Mouse (Mus musculus): ENCODE results near the gene Trim28. TPM values are rescaled to one million over a fixed set of nuclear protein-coding genes. Genes with fewer than 3 reads are reported as not detected.

The Trim28 gene
- polyA plus RNA-seq (2015; fragmentation: Nextera tagmentation; extraction: Ambion mirVana): 92.3 and 102 TPM in 2 replicates

DNA sequence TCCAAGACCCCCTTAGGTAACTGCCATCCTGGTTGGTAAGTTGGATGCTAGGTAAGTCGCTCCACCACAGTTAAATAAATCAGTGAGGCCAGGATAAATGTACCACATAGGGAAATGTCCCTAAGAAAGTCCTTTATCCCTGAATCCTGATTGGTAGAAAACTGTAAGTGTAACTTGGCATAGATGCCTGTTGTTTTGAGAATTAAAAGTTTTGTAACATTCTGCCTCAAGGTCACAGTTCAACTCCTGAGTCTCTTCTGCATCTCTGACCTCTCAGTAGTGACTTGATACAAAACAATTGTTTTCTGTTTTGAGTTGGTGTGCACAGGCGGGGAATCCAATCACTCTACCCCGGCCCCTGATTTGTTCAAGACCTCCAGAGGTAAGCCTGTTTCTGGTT lies at the start of gene Trim28:
Gene Trim28 (plus strand): TSS at position 264 of the 400 bp plus-strand sequence.
- H3K27ac ChIP-seq: no peak within 1 kb of the TSS
- H3K4me1 ChIP-seq (replicated peaks): peaks cover 11% of the 10 kb centered on the region; the same call in 1 of the 2 replicates

DNA sequence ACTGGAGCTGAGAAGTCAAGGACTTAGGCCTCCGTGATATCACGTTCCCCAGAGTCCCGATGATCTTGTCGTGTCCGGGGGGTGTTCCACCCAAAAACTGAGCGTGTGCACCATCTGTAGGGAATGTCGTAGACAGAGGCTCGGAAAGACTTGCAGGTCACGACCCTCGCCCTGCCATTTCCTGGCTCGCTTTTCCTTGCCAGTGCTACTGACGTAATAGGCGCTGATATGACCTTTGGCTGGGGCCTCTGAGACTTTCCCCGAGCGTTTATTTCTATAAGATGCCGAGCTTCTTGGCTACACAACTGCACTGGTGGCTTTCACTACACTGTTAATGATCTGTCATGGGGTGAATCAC lies 49.1 kb upstream of the Trim28 start:
- H3K9me3 ChIP-seq (replicated peaks): no peaks in the 10 kb centered on the region
- WGBS (ENCODE audit: insufficient replicate concordance): 1% methylated on average over 16 of the region's 16 CpGs
- H3K4me3 ChIP-seq (replicated peaks): peak overlapping the region; percentile 68
- H3K27ac ChIP-seq: peak overlapping the region; percentile 80
- ATAC-seq (ENCODE audit: low read depth) (peak; percentile 50), DNase-seq (no peak)
- no peaks in the 10 kb centered on the region for H3K36me3 ChIP-seq
- no peaks in the 10 kb centered on the region for H3K27me3 ChIP-seq
- H3K4me1 ChIP-seq (replicated peaks): peaks cover 38% of the 10 kb centered on the region
- peak overlapping the region; percentile 81 for H3K4me2 ChIP-seq
- H3K9ac ChIP-seq: peak overlapping the region; percentile 79

More for the DNA sequence above, at the start of gene Trim28:
- ATAC-seq (ENCODE audit: low read depth) (no peak), DNase-seq (no peak)
- WGBS (ENCODE audit: insufficient replicate concordance): 66% methylated on average over 3 of the region's 3 CpGs
- Histone ChIP-seq H3K36me3 (no peaks in the 10 kb centered on the region), H3K9ac (no peak within 1 kb of the TSS), H3K4me3 (replicated peaks) (no peak within 1 kb of the TSS), H3K27me3 (no peaks in the 10 kb centered on the region), H3K4me2 (no peak within 1 kb of the TSS), H3K9me3 (replicated peaks) (no peaks in the 10 kb centered on the region)

DNA sequence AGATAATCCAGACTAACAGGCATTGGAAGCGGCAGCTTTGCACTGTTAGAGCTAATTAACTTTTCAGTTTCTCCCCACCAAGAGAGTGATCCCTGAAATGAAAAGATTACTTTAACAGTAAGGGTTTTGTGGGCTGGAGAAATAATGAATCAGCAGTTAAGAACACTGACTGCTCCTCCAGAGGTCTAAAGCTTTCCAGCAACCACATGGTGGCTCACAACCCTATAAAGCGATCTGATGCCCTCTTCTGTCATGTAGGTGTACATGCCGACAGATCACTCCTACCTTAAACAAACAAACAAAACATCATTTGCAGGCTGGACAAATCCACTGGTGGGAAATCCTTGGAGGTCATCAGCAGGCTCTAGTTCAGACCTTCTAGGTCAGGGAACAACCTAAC lies 44.0 kb upstream of the Trim28 start:
- 22% methylated on average over 3 of the region's 3 CpGs for WGBS (ENCODE audit: insufficient replicate concordance)
- Histone ChIP-seq H3K9ac (no peak overlapping the region), H3K9me3 (replicated peaks) (no peaks in the 10 kb centered on the region), H3K4me3 (replicated peaks) (no peak overlapping the region), H3K4me1 (replicated peaks) (peaks cover 37% of the 10 kb centered on the region), H3K27me3 (no peaks in the 10 kb centered on the region), H3K27ac (no peak overlapping the region), H3K4me2 (no peak overlapping the region), H3K36me3 (no peaks in the 10 kb centered on the region)
- ATAC-seq (ENCODE audit: low read depth): peak; percentile 47
- no peak for DNase-seq

DNA sequence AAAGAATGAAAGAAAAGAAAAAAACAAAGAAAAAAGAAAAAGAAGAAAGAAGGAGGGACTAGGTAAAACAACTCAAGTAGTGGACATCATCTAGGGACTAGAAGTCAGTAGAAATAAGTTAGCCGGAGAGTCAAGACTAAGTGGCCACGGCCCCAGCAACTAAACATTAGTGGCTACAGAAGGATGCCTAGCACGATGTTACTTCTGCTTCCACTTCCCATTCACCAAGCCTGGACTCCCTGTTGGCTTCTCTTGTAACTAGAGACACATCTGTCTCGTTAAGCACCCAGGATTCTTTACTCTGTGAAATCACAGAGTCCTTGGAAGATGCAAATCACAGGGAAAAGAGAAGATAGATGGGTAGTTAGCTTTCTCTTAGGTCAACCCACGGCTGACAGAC lies 41.4 kb upstream of the Trim28 start:
- Histone ChIP-seq H3K4me1 (replicated peaks) (peaks cover 25% of the 10 kb centered on the region), H3K9me3 (replicated peaks) (no peaks in the 10 kb centered on the region), H3K4me2 (no peak overlapping the region), H3K27me3 (no peaks in the 10 kb centered on the region), H3K36me3 (no peaks in the 10 kb centered on the region), H3K27ac (no peak overlapping the region), H3K9ac (no peak overlapping the region), H3K4me3 (replicated peaks) (no peak overlapping the region)
- ATAC-seq (ENCODE audit: low read depth): no peak
- DNase-seq: no peak
- 55% methylated on average over 5 of the region's 5 CpGs for WGBS (ENCODE audit: insufficient replicate concordance)

DNA sequence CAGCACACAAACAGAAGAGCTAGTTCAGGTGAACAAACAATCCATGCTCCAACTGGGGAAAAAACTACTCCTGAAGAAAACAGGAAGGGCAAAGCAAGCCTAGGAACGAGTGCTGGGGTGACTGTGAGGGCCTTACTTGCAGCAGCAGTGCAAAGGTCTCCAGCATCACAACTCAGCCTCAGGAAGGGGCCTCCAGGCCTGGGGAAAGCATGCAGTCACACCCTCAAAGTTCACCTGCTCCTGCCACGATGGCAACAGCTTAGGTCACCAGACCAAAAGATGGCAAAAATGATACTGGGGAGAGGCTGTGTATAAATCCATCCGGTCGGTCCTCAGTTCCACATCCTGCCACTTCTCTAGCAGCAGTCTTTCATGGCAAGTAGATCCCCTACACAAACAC lies 40.0 kb upstream of the Trim28 start:
- 56% methylated on average over 4 of the region's 4 CpGs for WGBS (ENCODE audit: insufficient replicate concordance)
- Histone ChIP-seq H3K27me3 (no peaks in the 10 kb centered on the region), H3K36me3 (no peaks in the 10 kb centered on the region), H3K9ac (no peak overlapping the region), H3K9me3 (replicated peaks) (no peaks in the 10 kb centered on the region), H3K4me2 (no peak overlapping the region), H3K27ac (no peak overlapping the region; the same call in 1 of the 2 replicates), H3K4me1 (replicated peaks) (peaks cover 29% of the 10 kb centered on the region), H3K4me3 (replicated peaks) (no peak overlapping the region)
- no peak for DNase-seq
- no peak for ATAC-seq (ENCODE audit: low read depth)

DNA sequence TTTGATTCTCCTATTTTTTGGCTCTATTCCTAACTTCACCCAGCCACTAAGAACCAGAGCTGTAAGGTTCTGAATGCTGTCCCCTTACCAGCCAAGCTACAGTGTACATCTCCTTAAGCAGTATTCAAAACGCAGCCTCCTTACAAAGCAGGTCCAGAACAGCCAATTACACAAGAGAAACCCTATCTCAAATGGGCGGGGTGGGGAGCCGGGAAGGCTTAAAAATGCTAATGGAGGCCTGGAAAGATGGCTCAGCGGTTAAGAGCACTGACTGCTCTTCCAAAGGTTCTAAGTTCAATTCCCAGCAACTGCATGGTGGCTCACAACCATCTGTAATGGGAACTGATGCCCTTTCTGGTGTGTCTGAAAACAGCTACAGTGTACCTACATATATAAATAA lies 39.2 kb upstream of the Trim28 start:
- WGBS (ENCODE audit: insufficient replicate concordance): 34% methylated on average over 4 of the region's 4 CpGs
- Histone ChIP-seq H3K27ac (no peak overlapping the region; the same call in 1 of the 2 replicates), H3K36me3 (no peaks in the 10 kb centered on the region), H3K9me3 (replicated peaks) (no peaks in the 10 kb centered on the region), H3K27me3 (no peaks in the 10 kb centered on the region), H3K4me2 (no peak overlapping the region), H3K4me1 (replicated peaks) (peaks cover 29% of the 10 kb centered on the region), H3K4me3 (replicated peaks) (no peak overlapping the region), H3K9ac (no peak overlapping the region)
- ATAC-seq (ENCODE audit: low read depth): no peak
- DNase-seq: no peak

DNA sequence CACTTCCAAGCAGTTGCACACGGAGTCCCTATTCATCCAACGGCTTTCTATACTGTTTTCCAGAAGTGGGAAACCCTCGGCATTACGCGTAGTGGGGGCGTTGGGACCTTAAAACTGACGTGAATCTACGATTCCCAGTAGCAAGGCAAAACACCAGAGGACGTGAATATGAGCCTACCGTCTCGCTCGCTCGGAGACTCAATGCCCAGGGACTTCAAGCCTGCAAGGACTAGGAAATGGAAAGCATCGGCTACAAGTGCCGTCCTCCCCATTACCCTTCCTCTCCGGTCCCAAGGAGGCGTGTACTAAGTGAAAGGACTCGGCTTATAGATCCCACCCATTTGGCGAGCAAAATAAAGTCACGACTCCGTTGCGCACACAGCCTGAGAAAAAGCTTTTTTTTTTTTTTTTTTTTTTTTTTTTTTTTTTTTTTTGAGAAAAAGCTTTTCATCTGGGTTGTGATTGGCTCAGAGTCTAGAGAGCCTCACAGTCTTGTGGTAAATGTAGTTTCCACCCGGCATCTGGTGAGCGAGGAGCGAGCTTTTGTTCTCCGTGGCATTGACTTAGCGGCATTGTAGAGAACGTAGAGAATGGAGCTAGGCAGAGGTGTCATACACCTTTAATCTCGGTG lies 37.3 kb upstream of the Trim28 start:
- Histone ChIP-seq H3K4me2 (peak overlapping the region; percentile 76), H3K36me3 (no peaks in the 10 kb centered on the region), H3K9me3 (replicated peaks) (no peaks in the 10 kb centered on the region), H3K27ac (peak overlapping the region; percentile 83), H3K9ac (peak overlapping the region; percentile 71), H3K27me3 (no peaks in the 10 kb centered on the region), H3K4me3 (replicated peaks) (peak overlapping the region; percentile 62), H3K4me1 (replicated peaks) (peaks cover 41% of the 10 kb centered on the region)
- ATAC-seq (ENCODE audit: low read depth): peak; percentile 45
- DNase-seq: peak; percentile 38
- 1% methylated on average over 29 of the region's 29 CpGs for WGBS (ENCODE audit: insufficient replicate concordance)

DNA sequence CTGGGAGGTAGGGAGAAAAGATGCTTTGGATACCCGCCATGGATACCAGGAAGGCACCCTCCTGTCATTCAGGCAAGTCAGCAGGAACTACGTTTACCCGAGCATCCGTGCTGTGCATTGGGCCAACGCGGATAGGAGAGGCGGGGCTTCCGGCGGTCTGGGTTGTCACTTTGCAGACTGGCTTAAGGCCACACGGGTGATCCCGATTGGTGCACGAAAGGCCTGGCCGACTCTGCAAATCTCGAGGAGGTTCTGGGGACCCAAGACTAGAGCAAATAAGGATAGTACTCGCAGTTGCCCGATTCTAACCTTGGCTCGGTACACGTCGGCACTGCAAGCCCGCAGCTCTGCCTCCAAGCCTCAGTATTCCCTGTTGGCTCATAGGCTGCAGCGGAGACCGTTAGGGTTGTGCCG lies 33.2 kb upstream of the Trim28 start, which contains the start of gene Zfp324:
Gene Zfp324 (plus strand): TSS at position 161 of the 414 bp plus-strand sequence.
- ATAC-seq (ENCODE audit: low read depth): peak; percentile 93
- peaks cover 23% of the 10 kb centered on the region for H3K36me3 ChIP-seq
- H3K27ac ChIP-seq: peak within 1 kb of the TSS; percentile 93
- H3K9ac ChIP-seq: peak within 1 kb of the TSS; percentile 84
- peak within 1 kb of the TSS; percentile 79 for H3K4me3 ChIP-seq (replicated peaks)
- H3K4me2 ChIP-seq: peak within 1 kb of the TSS; percentile 93
- under 1% methylated on average over 23 of the region's 23 CpGs for WGBS (ENCODE audit: insufficient replicate concordance)
- H3K9me3 ChIP-seq (replicated peaks): no peaks in the 10 kb centered on the region
- no peaks in the 10 kb centered on the region for H3K27me3 ChIP-seq
- DNase-seq: peak; percentile 87
- H3K4me1 ChIP-seq (replicated peaks): peaks cover 53% of the 10 kb centered on the region

DNA sequence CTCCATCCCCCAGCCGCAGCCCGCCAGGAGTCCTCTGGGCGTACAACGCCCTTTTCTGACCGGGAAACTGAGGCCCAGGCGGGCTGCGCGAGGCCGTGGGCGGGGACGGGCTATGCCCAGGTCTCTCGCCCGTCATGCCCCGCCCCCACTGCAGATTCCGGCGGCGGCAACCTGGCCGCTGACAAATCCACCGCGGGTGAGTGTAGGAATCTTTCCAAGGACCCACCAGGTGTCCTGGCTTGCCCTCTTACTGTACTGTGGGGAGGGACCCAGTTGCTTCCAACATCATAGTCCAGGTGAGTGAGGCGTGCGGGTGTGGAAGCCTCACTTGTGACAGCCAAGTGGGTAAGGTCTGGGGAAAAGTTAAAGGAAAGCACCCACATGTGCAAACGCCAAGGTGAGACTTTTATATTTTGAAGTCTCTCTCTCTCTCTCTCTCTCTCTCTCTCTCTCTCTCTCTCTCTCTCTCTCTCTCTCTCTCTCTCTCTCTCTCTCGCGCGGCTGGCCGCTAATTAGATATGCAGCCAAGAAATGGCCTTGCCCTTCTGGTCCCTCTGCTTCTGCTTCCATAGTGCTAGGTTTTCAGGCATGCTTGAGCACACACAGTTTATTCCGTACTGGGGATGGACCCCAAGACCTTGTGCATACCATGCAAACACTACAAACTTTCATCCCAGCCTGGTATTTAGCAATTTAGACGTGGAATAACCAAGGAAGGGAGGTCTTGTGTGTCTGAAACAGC lies 32.6 kb upstream of the Trim28 start:
- H3K9me3 ChIP-seq (replicated peaks): no peaks in the 10 kb centered on the region
- peak; percentile 85 for ATAC-seq (ENCODE audit: low read depth)
- H3K4me1 ChIP-seq (replicated peaks): peaks cover 48% of the 10 kb centered on the region
- H3K9ac ChIP-seq: peak overlapping the region; percentile 84
- H3K27ac ChIP-seq: peak overlapping the region; percentile 93
- H3K4me3 ChIP-seq (replicated peaks): peak overlapping the region; percentile 79
- no peaks in the 10 kb centered on the region for H3K27me3 ChIP-seq
- DNase-seq: peak; percentile 70
- 1% methylated on average over 29 of the region's 29 CpGs for WGBS (ENCODE audit: insufficient replicate concordance)
- H3K4me2 ChIP-seq: peak overlapping the region; percentile 93
- H3K36me3 ChIP-seq: peaks cover 29% of the 10 kb centered on the region

DNA sequence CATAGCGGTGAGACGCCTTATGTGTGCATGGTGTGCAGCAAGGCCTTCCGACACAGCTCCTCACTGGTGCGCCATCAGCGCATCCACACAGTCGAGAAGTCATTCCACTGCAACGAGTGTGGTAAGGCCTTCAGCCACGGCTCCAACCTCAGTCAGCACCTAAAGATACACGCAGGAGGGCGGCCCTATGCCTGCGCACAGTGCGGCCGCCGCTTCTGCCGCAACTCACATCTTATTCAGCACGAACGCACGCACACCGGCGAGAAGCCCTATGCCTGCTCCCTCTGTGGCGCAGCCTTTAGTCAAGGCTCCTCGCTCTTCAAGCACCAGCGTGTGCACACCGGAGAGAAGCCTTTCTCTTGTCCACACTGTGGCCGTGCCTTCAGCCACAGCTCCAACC lies 28.0 kb upstream of the Trim28 start:
- no peak overlapping the region for H3K9ac ChIP-seq
- no peaks in the 10 kb centered on the region for H3K9me3 ChIP-seq (replicated peaks)
- peaks cover 29% of the 10 kb centered on the region for H3K4me1 ChIP-seq (replicated peaks)
- ATAC-seq (ENCODE audit: low read depth) (no peak), DNase-seq (no peak)
- no peak overlapping the region for H3K4me2 ChIP-seq
- 88% methylated on average over 25 of the region's 25 CpGs for WGBS (ENCODE audit: insufficient replicate concordance)
- no peak overlapping the region for H3K27ac ChIP-seq
- no peaks in the 10 kb centered on the region for H3K27me3 ChIP-seq
- H3K4me3 ChIP-seq (replicated peaks): no peak overlapping the region
- H3K36me3 ChIP-seq: peaks cover 41% of the 10 kb centered on the region

DNA sequence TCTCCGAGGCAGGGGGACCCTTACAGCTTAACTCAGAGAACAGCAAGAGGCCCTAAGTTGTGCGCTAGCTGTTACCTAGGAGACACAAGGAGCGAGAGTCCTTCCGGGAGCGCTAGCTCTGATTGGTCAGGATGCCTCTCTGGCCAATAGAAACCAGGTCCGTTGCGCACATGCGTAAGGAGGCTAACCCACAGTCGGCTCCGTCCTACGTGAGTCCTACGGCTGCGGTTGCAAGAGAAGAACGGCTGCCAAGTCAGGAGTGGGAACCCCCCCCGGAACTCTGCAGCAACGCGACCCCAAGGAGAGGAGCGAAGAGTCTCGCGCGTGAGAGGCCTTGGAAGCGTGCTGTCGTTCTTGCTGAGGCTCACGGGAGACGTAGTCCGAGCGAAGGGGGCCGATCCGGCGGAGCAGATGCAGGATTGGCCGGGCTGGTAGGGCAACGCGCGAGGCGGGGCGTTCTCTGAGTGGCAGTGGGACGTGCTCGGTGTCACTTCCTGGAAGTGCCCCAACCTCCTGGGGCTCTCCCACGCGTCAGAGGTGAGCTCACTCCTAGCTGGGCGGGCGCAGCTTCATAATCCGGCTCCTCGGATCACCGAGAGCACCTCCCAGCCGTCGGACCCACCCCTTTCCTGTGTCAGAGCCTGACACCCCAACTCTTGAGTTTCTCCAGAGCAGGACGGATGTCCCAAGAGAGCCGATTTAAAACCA lies 21.1 kb upstream of the Trim28 start, which contains the start of gene Zfp446:
Gene Zfp446 (plus strand): TSS at position 167 of the 708 bp plus-strand sequence.
- WGBS (ENCODE audit: insufficient replicate concordance): under 1% methylated on average over 49 of the region's 49 CpGs
- Histone ChIP-seq H3K4me1 (replicated peaks) (peaks cover 27% of the 10 kb centered on the region), H3K4me3 (replicated peaks) (peak within 1 kb of the TSS; percentile 68), H3K27ac (peak within 1 kb of the TSS; percentile 94), H3K4me2 (peak within 1 kb of the TSS; percentile 94), H3K27me3 (no peaks in the 10 kb centered on the region), H3K9me3 (replicated peaks) (no peaks in the 10 kb centered on the region), H3K9ac (peak within 1 kb of the TSS; percentile 84), H3K36me3 (peaks cover 10% of the 10 kb centered on the region)
- ATAC-seq (ENCODE audit: low read depth) (peak; percentile 99), DNase-seq (peak; percentile 98)

Data from liver, embryonic 13.5 days (tissue).